Mouse (Mus musculus) embryo, embryonic 9.5 days (tissue): Measurements from ENCODE around the gene Tbc1d30.

ENCODE experiments used
- DNase-seq: peaks from one replicate; pipeline ENCODE4 v3.0.0-alpha.2; 2017; ENCODE audit errors: extremely low spot score

The Tbc1d30 gene

DNA sequence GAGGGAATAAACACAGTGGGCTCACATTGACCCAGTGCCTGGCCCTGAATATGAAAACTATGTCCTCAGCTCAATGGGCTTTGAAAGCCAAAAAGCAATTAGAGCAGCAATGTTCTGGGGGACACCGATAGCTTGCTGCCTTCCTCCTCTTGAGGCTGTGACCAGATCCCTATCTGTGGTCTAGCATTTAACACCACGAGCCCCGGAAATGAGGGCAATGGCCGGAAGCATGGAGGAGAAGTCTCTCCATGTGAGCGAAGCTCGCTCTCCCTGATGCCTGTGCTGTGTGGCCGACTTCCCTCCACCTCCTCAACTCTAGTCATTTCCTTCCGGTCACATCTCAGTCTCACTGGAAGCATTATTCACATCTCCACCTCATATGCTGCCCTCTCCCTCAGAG, 82.3 kb downstream of the Tbc1d30 start:
- no peak for DNase-seq

GRCm38 (mm10) chr10:121264204-121264575, 86.9 kb downstream of the Tbc1d30 start:
- no peak for DNase-seq

GRCm38 (mm10) chr10:121263520-121264203, 87.4 kb downstream of the Tbc1d30 start:
- no peak for DNase-seq

DNA sequence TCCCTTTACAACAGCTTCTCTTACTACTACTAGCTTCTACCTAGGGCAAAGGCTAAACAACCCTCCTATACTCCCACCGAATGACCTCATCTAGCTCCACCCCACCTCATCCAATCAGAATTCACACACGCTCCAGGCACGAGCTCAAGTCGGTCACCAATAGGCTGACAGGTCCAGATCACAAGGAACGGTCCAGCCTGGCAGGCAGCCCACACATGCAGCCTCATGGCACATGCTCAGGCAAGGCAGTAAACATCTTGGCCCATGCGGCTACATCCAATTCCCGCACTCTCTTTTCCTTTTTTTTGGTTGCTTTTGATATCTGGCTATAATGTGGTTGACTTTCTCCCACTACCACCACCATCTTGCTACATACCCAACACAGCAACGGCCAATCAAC, 88.9 kb downstream of the Tbc1d30 start:
- DNase-seq = no peak

DNA sequence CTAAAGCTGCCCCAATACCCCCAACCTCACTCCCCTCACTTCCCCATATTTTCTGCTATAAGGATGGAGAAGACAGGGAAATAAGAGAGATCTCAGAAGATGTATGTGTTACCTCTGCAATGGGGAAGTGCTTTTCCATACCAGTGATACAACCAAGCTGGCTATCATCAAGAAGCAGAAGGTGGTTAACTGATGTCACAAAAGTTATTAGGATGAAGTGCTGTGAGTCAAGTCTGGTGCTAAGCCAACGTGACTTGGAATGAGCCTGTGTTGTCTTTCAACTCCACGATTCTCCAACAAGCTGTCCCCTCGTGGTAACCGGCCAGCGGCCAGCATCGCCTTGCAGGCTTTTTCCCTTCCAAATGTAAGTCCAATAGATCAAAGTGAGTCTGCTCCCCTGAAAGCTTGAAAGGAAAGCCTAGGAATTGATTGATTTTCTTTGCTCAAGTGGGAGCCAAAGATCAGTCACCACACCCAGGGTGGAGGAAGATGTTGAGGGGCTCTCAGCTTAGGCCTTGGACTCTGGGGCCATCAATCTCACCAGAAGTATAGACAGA, 90.0 kb downstream of the Tbc1d30 start:
- no peak for DNase-seq

DNA sequence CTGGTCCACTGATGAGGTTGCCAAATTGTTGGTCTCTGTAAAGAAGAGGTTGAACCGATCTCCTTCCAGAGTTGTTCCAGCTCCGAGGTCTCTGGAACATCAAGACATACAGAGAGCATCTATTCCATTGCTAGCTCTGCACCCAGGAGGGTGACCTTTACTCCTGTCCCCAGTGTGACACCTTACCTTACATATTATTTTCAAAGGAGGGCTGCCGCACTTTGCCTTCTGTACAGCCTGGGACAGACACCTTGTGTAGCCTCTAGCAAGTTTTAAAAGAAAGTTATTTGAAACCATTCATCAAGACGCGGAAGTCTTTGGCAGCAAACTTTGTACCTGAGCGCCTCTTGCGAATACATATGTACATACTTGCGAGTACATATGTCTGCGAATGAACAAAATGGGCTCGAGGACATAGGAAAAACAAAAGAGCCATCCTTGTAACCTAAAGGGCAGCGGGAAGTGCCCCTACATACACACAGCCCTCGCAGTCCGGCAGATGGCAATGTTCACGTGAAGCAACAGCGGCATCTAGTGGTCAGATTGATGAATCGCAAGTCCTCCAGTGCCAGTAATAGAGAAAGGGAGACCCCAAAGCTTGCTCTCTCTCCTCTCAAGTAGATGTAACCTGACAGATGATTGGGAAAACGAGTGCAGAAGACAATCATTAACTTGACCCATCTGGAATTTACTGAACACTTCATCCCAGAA, 94.8 kb downstream of the Tbc1d30 start:
- DNase-seq = peak; percentile 82

GRCm38 (mm10) chr10:121255465-121255864, 95.6 kb downstream of the Tbc1d30 start:
- no peak for DNase-seq

DNA sequence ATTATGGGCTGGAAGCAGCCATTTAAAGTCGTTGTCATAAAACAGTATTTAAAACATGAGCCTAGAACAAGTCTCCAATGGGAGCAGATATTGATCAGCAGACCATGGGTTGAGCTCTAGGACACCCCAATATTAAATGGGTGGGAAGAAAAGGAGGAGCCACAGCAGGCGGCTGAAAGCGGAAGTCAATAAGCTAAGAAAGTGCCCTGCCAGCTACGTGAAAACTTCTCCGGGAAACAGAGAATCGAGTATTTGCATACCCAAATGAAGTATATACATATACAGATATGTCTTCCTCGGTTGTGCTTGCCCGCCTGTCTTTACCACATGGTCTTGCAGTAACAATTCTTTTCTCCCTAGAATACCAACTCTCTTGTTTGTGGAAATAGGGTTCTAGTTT, 96.7 kb downstream of the Tbc1d30 start:
- DNase-seq = no peak

- no peak for DNase-seq
Observed at GRCm38 (mm10) chr10:121252781-121253180, 98.3 kb downstream of the Tbc1d30 start.

- no peak for DNase-seq
Observed at GRCm38 (mm10) chr10:121251191-121251590, 99.9 kb downstream of the Tbc1d30 start.

DNA sequence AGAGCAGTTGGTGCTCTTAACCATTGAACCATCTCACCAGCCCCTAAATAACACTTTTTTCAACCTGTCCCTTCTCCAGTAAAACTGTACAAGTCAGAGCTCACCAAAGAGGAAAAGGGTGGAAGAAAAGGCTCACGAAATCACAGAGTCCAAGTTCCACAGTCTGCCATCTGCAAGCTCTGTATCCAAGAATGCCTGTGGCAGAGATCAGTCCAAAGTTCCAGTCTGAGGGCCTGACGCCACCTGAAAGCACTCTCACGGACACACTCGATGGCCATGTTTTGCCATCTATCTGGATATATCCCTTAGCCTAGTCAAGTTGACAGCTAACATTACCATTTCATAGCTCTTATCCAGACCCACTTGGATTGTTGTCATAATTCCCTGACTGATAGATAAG, 101.3 kb downstream of the Tbc1d30 start:
- DNase-seq = no peak

DNA sequence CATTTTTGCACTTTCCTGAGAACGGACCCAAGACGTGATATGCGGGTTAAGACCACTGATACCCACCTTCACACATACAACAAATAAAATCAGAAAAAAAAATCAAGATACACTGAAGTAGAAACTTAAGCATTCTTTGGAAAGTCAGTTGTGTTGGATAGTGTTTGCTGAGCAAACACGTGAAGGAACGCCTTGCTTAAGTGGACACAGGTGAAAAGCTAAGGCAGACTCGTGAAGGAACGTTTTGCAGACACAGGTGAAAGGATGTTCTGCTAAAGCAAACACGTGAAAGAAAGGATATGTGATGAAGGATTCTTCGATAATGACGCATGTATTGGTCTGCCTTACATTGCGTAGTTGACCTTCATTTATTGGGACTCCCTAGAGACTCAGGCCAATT, 103.5 kb downstream of the Tbc1d30 start:
- DNase-seq = no peak

- no peak for DNase-seq
Observed at GRCm38 (mm10) chr10:121246971-121247370, 104.1 kb downstream of the Tbc1d30 start.

DNA sequence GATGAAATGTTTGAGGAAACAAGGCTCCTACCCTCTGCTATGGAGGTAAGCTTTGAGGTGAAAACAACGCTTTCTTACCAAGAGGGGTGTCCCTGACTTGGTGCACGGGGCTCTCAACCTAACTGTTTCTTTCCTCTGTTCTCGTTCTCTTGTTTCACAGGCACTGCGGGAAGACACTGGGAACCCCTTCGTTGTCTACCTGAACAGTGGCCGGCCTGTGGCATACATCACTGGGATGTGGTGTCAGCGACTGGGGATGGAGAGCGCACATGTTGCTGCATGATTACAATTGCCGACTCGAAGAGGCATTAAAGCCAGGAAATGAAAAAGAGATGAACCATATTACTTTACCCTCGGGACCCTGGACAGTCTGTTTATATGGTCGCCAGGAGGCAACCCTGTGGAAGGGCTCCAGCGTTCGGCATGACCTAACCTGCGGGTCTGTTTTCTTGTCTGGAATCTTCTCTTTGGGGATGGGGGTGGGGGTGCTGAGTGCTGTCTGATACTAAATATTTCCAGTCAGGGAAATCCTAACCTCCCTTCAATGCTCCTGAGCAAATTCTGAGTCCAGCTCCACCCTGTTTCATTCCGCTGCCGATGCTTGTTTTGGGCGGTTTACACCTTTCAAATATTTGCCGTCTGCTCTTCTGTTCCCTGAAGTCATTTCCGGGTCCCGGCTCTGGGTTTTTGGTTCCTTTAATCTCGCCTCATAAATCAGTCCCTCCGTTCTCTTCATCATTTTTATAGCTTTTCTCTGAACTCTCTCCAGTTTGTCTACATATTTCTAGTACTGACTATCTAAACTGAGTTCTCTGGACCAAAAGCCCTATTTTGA, 107.5 kb downstream of the Tbc1d30 start:
- no peak for DNase-seq

DNA sequence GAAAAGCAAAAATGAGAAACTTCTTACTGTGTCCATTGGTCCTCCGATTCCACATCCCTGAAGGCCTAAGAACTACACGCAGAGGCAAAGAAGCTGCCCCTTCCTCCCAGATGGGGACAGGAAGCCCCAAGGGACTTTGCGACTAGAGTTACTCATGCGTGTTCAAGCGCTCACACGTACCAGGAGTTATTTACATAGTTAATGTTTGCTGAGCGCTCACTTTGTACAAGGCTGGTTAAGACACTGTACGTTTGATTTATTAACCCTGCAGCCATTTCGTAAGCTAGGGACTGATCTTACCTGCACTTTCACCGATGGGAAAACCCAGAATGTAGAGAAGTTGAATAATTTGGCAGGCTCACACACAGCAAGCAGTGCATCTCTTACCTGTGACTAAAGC, 108.5 kb downstream of the Tbc1d30 start:
- no peak for DNase-seq

- no peak for DNase-seq
Observed at GRCm38 (mm10) chr10:121239065-121239464, 112.0 kb downstream of the Tbc1d30 start.

DNA sequence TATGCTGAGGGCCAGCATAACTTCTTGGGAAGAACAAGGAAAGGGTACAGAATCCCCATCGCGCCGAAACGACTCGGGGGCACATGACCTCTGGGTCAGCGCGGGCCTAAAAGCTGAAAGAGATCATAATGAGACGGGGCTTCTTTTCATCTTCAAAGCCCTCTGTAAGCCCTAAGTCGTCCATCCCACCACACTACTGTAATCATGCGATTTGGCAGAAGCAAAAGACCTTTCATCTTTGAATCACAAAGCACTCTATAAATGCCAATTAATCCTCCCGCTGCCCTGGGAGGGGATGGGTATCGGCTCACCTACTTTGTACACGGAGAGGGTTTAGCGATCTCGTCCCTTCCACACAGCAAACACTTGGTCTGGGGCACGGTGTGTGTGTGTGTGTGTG, 112.5 kb downstream of the Tbc1d30 start:
- DNase-seq = no peak

DNA sequence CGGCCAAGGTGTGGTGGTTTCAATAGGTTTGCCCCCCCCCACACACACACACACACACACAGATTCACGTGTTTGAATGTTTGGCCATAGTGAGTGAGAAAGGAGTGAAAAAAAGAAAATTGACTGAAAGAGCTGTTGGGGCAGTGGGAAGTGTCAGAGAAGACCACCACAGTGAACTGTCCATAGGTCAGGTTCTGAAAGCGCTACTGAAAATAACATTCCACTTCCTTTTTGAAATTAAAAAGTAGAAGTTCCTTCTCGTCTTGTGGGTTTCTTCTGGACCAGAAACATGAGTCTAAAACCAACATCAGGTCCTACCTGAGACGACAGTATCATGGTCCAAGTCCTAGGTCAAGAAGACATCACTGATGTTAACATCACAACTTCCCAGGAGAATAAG, 113.7 kb downstream of the Tbc1d30 start:
- no peak for DNase-seq

DNA sequence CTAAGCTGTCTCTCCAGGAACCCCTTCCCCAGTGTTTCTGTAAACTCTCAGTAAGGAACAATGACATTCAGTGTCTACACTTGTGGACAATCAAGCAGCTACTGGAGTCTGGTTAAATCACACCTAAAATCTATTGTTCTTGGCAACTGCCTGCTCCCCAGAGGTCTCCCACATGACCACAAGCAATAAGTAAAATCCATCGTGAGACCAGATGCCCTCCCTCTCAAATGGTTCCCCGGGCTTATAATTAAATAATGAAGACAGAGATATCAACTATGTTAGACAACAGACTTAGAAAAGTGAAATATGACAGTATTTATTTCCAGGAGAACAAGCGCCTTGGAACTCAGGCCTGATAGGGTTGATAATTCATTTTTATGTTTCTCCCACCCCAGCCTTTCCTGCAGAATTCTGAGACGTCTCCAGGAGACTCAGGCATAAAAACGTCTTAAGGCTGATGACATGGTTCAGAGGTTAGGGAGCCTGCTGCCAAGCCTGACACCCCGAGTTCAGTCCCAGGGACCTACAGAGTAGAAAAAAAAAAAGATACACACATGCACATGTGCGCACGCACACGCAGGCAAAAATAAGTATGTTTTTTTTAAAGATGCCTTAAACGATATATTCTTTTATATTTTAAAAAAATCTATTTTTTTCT, 115.8 kb downstream of the Tbc1d30 start:
- DNase-seq = no peak

DNA sequence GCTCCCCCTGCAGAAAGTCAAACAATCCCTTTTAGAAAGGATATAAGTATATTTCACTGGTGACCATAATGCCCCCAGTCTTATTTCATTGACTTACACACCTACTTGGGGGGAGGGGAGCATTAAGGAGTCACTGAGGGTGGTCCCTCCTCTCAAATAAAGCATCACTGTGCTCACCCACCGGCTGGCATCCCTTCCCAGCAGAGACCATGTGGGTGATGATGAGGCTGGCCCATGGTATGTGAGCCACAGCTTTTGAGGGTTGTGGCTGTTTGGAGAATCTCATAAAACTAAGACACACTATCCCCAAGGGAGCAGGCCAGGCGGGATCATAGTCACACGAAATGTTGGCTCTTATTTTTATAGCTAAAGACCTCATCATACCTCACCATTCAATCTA, 116.6 kb downstream of the Tbc1d30 start:
- DNase-seq = no peak

DNA sequence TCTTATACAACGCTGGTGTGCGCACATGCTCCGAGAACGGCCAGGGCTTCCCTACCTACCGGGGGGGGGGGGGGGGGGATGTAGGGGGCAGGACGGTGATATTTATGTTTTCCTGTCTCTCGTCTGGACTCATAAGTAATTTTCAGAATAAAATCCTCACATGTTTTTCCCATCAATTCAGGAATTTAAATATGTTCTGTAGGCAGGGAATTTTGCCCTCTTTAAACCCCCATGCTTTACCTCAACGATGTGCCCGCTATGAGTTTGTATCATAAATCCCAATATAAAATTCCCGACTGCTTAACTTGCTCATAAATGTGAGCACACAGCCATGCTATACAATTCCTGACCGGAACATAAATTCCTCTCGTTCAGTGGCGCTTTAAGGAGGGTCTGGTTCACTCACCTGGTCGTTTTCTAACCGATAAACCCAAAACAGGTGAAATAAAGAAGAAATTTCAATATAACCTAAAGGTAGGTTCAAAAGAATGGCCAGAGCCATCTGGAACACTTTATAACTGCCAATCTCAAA, 122.6 kb downstream of the Tbc1d30 start:
- DNase-seq = no peak

DNA sequence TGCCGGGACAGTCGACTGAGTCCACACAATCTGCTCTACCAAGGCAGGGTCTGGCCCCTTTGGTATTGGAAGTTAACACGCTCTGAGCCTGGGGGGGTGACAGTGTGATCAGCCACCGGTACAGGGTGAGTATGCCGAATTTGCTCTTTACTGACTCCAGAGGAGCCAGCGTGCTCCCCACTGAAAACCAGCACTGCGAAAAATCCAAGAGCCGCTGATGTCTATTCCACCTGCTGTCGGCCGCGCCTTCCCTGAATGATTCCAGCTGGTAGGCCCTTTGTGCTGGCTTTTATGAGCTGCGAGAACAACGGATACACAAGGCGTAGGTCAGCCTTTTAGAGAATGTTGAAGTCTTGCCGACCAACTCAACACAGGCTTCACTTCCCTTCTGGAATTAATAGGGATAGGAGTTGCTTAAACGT, 123.1 kb downstream of the Tbc1d30 start:
- DNase-seq = no peak
